Mouse (Mus musculus): ENCODE data around the gene Mob2.

DNA sequence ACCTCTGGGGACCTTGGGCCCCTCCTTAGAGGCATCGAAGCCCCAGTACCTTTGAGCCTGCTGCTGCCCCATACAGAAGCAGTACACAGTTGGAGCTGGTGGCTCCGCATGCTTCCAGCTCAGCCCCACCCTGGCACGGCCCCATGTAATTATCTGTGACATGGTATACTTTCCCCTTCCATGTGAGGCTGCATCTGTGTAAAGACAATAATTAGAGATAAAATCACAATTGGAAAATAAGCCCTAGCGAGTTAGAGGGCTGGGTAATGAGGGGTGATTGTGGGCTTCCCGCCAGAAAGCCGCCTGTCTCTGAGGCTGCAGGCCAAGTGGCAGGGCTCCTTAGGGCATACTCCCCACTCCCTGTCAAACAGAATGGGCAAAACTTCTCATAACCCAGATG is 82.9 kb downstream of the Mob2 start:
- TF ChIP-seq POLR2A (IDR thresholded peaks at IDR 0.05; ENCODE audit: insufficient read depth, low read length), result no peak
- no peak for TF ChIP-seq CTCF (IDR thresholded peaks at IDR 0.05; ENCODE audit: low read depth, low read length)
- no peak for TF ChIP-seq EP300 (IDR thresholded peaks at IDR 0.05; ENCODE audit: insufficient read depth, low read depth, low read length)
